Mouse (Mus musculus): Measurements from ENCODE around the gene Cachd1. TPM values are rescaled to one million over a fixed set of nuclear protein-coding genes. Genes with fewer than 3 reads are reported as not detected.

Cachd1 gene
- polyA plus RNA-seq, 1 experiment: 7.9 TPM

GRCm38 (mm10) chr4:100758265-100758898 is 18.1 kb upstream of the Cachd1 start:
- Histone ChIP-seq H3K36me3 (ENCODE audit: control insufficient read depth) (no peaks in the 10 kb centered on the region), H3K4me3 (replicated peaks) (no peak overlapping the region), H3K4me1 (ENCODE audit: control insufficient read depth) (no peaks in the 10 kb centered on the region), H3K27me3 (ENCODE audit: control insufficient read depth) (no peaks in the 10 kb centered on the region), H3K9me3 (ENCODE audit: control insufficient read depth, low read length) (no peaks in the 10 kb centered on the region)
- TF ChIP-seq TAL1 (IDR thresholded peaks at IDR 0.05; ENCODE audit: low read length) (no peak), GATA1 (IDR thresholded peaks at IDR 0.05; ENCODE audit: low read length) (no peak)

- Histone ChIP-seq H3K9me3 (ENCODE audit: control insufficient read depth, low read length) (no peaks in the 10 kb centered on the region), H3K4me3 (replicated peaks) (no peak overlapping the region), H3K27me3 (ENCODE audit: control insufficient read depth) (no peaks in the 10 kb centered on the region), H3K36me3 (ENCODE audit: control insufficient read depth) (no peaks in the 10 kb centered on the region), H3K4me1 (ENCODE audit: control insufficient read depth) (no peaks in the 10 kb centered on the region)
- TF ChIP-seq TAL1 (IDR thresholded peaks at IDR 0.05; ENCODE audit: low read length): no peak
- no peak for TF ChIP-seq GATA1 (IDR thresholded peaks at IDR 0.05; ENCODE audit: low read length)
Measured at GRCm38 (mm10) chr4:100759603-100760002, 16.9 kb upstream of the Cachd1 start.

- Histone ChIP-seq H3K27me3 (ENCODE audit: control insufficient read depth) (no peaks in the 10 kb centered on the region), H3K4me3 (replicated peaks) (no peak overlapping the region), H3K9me3 (ENCODE audit: control insufficient read depth, low read length) (no peaks in the 10 kb centered on the region), H3K36me3 (ENCODE audit: control insufficient read depth) (no peaks in the 10 kb centered on the region), H3K4me1 (ENCODE audit: control insufficient read depth) (no peaks in the 10 kb centered on the region)
- TF ChIP-seq GATA1 (IDR thresholded peaks at IDR 0.05; ENCODE audit: low read length): no peak
- TF ChIP-seq TAL1 (IDR thresholded peaks at IDR 0.05; ENCODE audit: low read length): no peak
Measured at GRCm38 (mm10) chr4:100760416-100760815, 16.1 kb upstream of the Cachd1 start.

GRCm38 (mm10) chr4:100768606-100769005 is 7.9 kb upstream of the Cachd1 start:
- H3K4me3 ChIP-seq (replicated peaks): no peak overlapping the region
- H3K9me3 ChIP-seq (ENCODE audit: control insufficient read depth, low read length): no peaks in the 10 kb centered on the region
- H3K36me3 ChIP-seq (ENCODE audit: control insufficient read depth): no peaks in the 10 kb centered on the region
- H3K4me1 ChIP-seq (ENCODE audit: control insufficient read depth): no peaks in the 10 kb centered on the region
- TF ChIP-seq GATA1 (IDR thresholded peaks at IDR 0.05; ENCODE audit: low read length) (no peak), TAL1 (IDR thresholded peaks at IDR 0.05; ENCODE audit: low read length) (no peak)
- H3K27me3 ChIP-seq (ENCODE audit: control insufficient read depth): no peaks in the 10 kb centered on the region

GRCm38 (mm10) chr4:100776871-100777375 is 448 bp downstream of the Cachd1 start:
- peaks cover 52% of the 10 kb centered on the region for H3K27me3 ChIP-seq (ENCODE audit: control insufficient read depth)
- TF ChIP-seq GATA1 (IDR thresholded peaks at IDR 0.05; ENCODE audit: low read length): no peak
- TF ChIP-seq TAL1 (IDR thresholded peaks at IDR 0.05; ENCODE audit: low read length): no peak
- peaks cover 2% of the 10 kb centered on the region; the same call in 1 of the 2 replicates for H3K9me3 ChIP-seq (ENCODE audit: control insufficient read depth, low read length)
- no peaks in the 10 kb centered on the region for H3K4me1 ChIP-seq (ENCODE audit: control insufficient read depth)
- H3K36me3 ChIP-seq (ENCODE audit: control insufficient read depth): no peaks in the 10 kb centered on the region
- peak overlapping the region; percentile 37 for H3K4me3 ChIP-seq (replicated peaks)

- H3K4me1 ChIP-seq (ENCODE audit: control insufficient read depth): no peaks in the 10 kb centered on the region
- no peaks in the 10 kb centered on the region for H3K36me3 ChIP-seq (ENCODE audit: control insufficient read depth)
- no peak for TF ChIP-seq TAL1 (IDR thresholded peaks at IDR 0.05; ENCODE audit: low read length)
- TF ChIP-seq GATA1 (IDR thresholded peaks at IDR 0.05; ENCODE audit: low read length): no peak
- peaks cover 52% of the 10 kb centered on the region for H3K27me3 ChIP-seq (ENCODE audit: control insufficient read depth)
- H3K4me3 ChIP-seq (replicated peaks): peak overlapping the region; percentile 36
- H3K9me3 ChIP-seq (ENCODE audit: control insufficient read depth, low read length): peaks cover 2% of the 10 kb centered on the region; the same call in 1 of the 2 replicates
Measured at GRCm38 (mm10) chr4:100777376-100778041, 1.0 kb downstream of the Cachd1 start.

- Histone ChIP-seq H3K9me3 (ENCODE audit: control insufficient read depth, low read length) (peaks cover 2% of the 10 kb centered on the region; the same call in 1 of the 2 replicates), H3K27me3 (ENCODE audit: control insufficient read depth) (peaks cover 52% of the 10 kb centered on the region), H3K36me3 (ENCODE audit: control insufficient read depth) (no peaks in the 10 kb centered on the region), H3K4me3 (replicated peaks) (no peak overlapping the region), H3K4me1 (ENCODE audit: control insufficient read depth) (no peaks in the 10 kb centered on the region)
- no peak for TF ChIP-seq TAL1 (IDR thresholded peaks at IDR 0.05; ENCODE audit: low read length)
- no peak for TF ChIP-seq GATA1 (IDR thresholded peaks at IDR 0.05; ENCODE audit: low read length)
Measured at GRCm38 (mm10) chr4:100778082-100778481, 1.6 kb downstream of the Cachd1 start.

GRCm38 (mm10) chr4:100779023-100779422 is 2.5 kb downstream of the Cachd1 start:
- H3K4me1 ChIP-seq (ENCODE audit: control insufficient read depth): no peaks in the 10 kb centered on the region
- TF ChIP-seq TAL1 (IDR thresholded peaks at IDR 0.05; ENCODE audit: low read length) (no peak), GATA1 (IDR thresholded peaks at IDR 0.05; ENCODE audit: low read length) (no peak)
- H3K36me3 ChIP-seq (ENCODE audit: control insufficient read depth): no peaks in the 10 kb centered on the region
- peaks cover 52% of the 10 kb centered on the region for H3K27me3 ChIP-seq (ENCODE audit: control insufficient read depth)
- peaks cover 2% of the 10 kb centered on the region; the same call in 1 of the 2 replicates for H3K9me3 ChIP-seq (ENCODE audit: control insufficient read depth, low read length)
- H3K4me3 ChIP-seq (replicated peaks): no peak overlapping the region

GRCm38 (mm10) chr4:100779695-100780094 is 3.2 kb downstream of the Cachd1 start:
- Histone ChIP-seq H3K4me1 (ENCODE audit: control insufficient read depth) (no peaks in the 10 kb centered on the region), H3K4me3 (replicated peaks) (no peak overlapping the region), H3K36me3 (ENCODE audit: control insufficient read depth) (no peaks in the 10 kb centered on the region), H3K27me3 (ENCODE audit: control insufficient read depth) (peaks cover 52% of the 10 kb centered on the region), H3K9me3 (ENCODE audit: control insufficient read depth, low read length) (peaks cover 2% of the 10 kb centered on the region; the same call in 1 of the 2 replicates)
- TF ChIP-seq GATA1 (IDR thresholded peaks at IDR 0.05; ENCODE audit: low read length): no peak
- no peak for TF ChIP-seq TAL1 (IDR thresholded peaks at IDR 0.05; ENCODE audit: low read length)

Data from erythroblast, embryonic 14.5 days (primary cell).